ENCODE assay signal across 7 mouse cellular contexts in the genomic region with DNA sequence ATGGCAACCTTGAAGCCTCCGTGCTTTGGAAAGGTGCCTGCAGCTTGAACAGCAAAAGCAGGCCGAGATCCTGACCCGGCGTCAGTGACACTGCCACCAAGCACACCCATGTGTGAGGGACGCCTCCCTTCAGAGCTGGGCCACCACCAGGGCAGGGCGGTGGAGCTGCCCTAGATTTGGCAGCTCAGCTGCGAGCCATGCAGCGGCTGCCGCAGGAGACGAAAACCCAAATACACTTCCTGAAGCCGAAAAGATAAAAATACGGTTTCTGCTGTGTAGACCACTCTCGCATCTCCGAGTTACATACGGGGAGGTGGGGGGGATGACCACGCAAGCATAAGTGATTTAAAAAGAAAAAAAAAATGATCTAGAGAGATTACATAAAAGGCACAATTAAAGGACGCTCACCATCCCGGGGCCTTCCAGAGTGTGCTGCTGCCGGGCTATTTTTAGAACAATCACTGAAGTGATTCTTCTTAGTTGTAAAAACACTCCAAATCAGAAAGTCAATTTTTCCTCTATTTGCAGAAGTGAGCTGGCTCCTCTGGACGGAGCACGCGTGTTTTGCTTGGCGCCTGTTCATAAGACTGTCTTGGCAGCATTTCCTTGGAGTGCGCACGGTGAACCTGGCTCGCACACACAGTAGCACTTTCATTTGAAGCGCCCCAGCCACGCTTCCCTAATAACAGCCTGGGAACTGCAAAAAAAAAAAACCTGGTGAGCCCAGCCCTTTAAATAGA.
A peak's percentile ranks its signal among the peaks of the same experiment; 100 is the strongest.
DNase-seq lines count a peak whose midpoint lies in the region; ATAC-seq lines count a peak whose summit lies in the region.

No protein-coding gene starts in this region.

- H3K4me3 ChIP-seq in hindbrain, embryonic 12.5 days = no peak overlapping the region
- no peak overlapping the region for H3K4me3 ChIP-seq in midbrain, embryonic 13.5 days (replicated peaks)

- H3K9me3 ChIP-seq in hindbrain, embryonic 12.5 days (replicated peaks) = no peaks in the 10 kb centered on the region
- no peaks in the 10 kb centered on the region for H3K9me3 ChIP-seq in midbrain, embryonic 13.5 days

- H3K27me3 ChIP-seq in hindbrain, embryonic 12.5 days = no peaks in the 10 kb centered on the region
- no peaks in the 10 kb centered on the region for H3K27me3 ChIP-seq in midbrain, embryonic 13.5 days

- peak overlapping the region; percentile 62 for H3K27ac ChIP-seq in hindbrain, embryonic 12.5 days
- peak overlapping the region; percentile 54 for H3K27ac ChIP-seq in midbrain, embryonic 13.5 days

- DNase-seq in NIH3T3 (ENCODE audit: low read depth) = peak; percentile 84
- peak; percentile 61 for DNase-seq in brain, embryonic 18.5 days (ENCODE audit: low read depth, low spot score)
- peak; percentile 43 for DNase-seq in forelimb bud, embryonic 11.5 days (ENCODE audit: low read depth, low spot score)
- peak; percentile 56 for DNase-seq in layer of hippocampus, adult 9-11 months
- DNase-seq in thymus, postnatal 0 days (ENCODE audit: low spot score) = peak; percentile 84

- peaks cover 91% of the 10 kb centered on the region for H3K4me1 ChIP-seq in hindbrain, embryonic 12.5 days
- H3K4me1 ChIP-seq in midbrain, embryonic 13.5 days (replicated peaks) = peaks cover 87% of the 10 kb centered on the region

- no peak for ATAC-seq in hindbrain, embryonic 12.5 days (ENCODE audit: low FRiP score)
- no peak for ATAC-seq in midbrain, embryonic 13.5 days

- 68% methylated on average over 28 of the region's 28 CpGs for WGBS in hindbrain, embryonic 12.5 days
- 65% methylated on average over 28 of the region's 28 CpGs for whole genome bisulfite sequencing in midbrain, embryonic 13.5 days

- no peaks in the 10 kb centered on the region for H3K36me3 ChIP-seq in hindbrain, embryonic 12.5 days
- no peaks in the 10 kb centered on the region for H3K36me3 ChIP-seq in midbrain, embryonic 13.5 days

- 0 out of 2 replicates have a peak overlapping the region, but pooled peaks have one; percentile 38 for H3K9ac ChIP-seq in hindbrain, embryonic 12.5 days
- no peak overlapping the region; the same call in 1 of the 2 replicates for H3K9ac ChIP-seq in midbrain, embryonic 13.5 days (replicated peaks)

- H3K4me2 ChIP-seq in hindbrain, embryonic 12.5 days (replicated peaks) = no peak overlapping the region
- no peak overlapping the region for H3K4me2 ChIP-seq in midbrain, embryonic 13.5 days (replicated peaks)
